Mouse (Mus musculus): ENCODE measurements around the gene Olfr1413. TPM values are rescaled to one million over a fixed set of nuclear protein-coding genes. Genes with fewer than 3 reads are reported as not detected.

The Olfr1413 gene
- total RNA-seq (2023; ENCODE audit: inconsistent age): not detected in 4 replicates

GRCm38 (mm10) chr1:92571022-92571421 is at the start of gene Olfr1413:
Gene Olfr1413 (plus strand): TSS chr1:92571322.

GRCm38 (mm10) chr1:92585479-92585878 is 14.4 kb downstream of the Olfr1413 start, which contains the start of gene Olfr1412:
Gene Olfr1412 (plus strand): TSS chr1:92585779.

GRCm38 (mm10) chr1:92594111-92594510 is 23.0 kb downstream of the Olfr1413 start, which contains the start of gene Olfr1411:
Gene Olfr1411 (plus strand): TSS chr1:92594411.

GRCm38 (mm10) chr1:92605482-92605881 is 34.4 kb downstream of the Olfr1413 start, which contains the start of gene Olfr1410:
Gene Olfr1410 (plus strand): TSS chr1:92605782.

GRCm38 (mm10) chr1:92617488-92617887 is 46.4 kb downstream of the Olfr1413 start, which contains the start of gene Olfr12:
Gene Olfr12 (plus strand): TSS chr1:92617788.

Other genes starting within 250 kb of the Olfr1413 start
- 90.6 to 141 TPM (median 102 TPM) in 4 replicates for gene Ndufa10, start 97.5 kb upstream of the Olfr1413 start, total RNA-seq (2023; ENCODE audit: inconsistent age)
- gene Olfr1416, start 86.2 kb upstream of the Olfr1413 start, total RNA-seq (2023; ENCODE audit: inconsistent age): not detected in 4 replicates
- not detected in 4 replicates for gene Olfr1415, start 75.2 kb upstream of the Olfr1413 start, total RNA-seq (2023; ENCODE audit: inconsistent age)
- gene Olfr1414, start 52.7 kb upstream of the Olfr1413 start, total RNA-seq (2023; ENCODE audit: inconsistent age): not detected in 4 replicates
- not detected in 4 replicates for gene Olfr1412, start 14.5 kb downstream of the Olfr1413 start, total RNA-seq (2023; ENCODE audit: inconsistent age)
- not detected in 4 replicates for gene Olfr1411, start 23.1 kb downstream of the Olfr1413 start, total RNA-seq (2023; ENCODE audit: inconsistent age)
- gene Olfr1410, start 34.5 kb downstream of the Olfr1413 start, total RNA-seq (2023; ENCODE audit: inconsistent age): not detected in 4 replicates
- not detected in 4 replicates for gene Olfr12, start 46.5 kb downstream of the Olfr1413 start, total RNA-seq (2023; ENCODE audit: inconsistent age)
- gene Cops9, start 70.7 kb downstream of the Olfr1413 start, total RNA-seq (2023; ENCODE audit: inconsistent age): 61.9 to 83.1 TPM (median 76.2 TPM) in 4 replicates
- gene Otos, start 77.5 kb downstream of the Olfr1413 start, total RNA-seq (2023; ENCODE audit: inconsistent age): not detected in 4 replicates

All from B cell, adult (primary cell).